Mouse (Mus musculus) stomach, embryonic 15.5 days (tissue): ENCODE results near the gene Gna12. TPM values are rescaled to one million over a fixed set of nuclear protein-coding genes. Genes with fewer than 3 reads are reported as not detected.

Experiments used
- ATAC-seq: fragments of 200-750 bp; cut with Nextera tagmentation; 2 replicates; pipeline ENCODE4 v1.8.0; 2017; ENCODE audit warnings: low read depth, moderate number of reproducible peaks, moderate TSS enrichment; ENCODE audit not compliant: insufficient read depth, low FRiP score
- H3K27ac ChIP-seq: fragments of 300-500 bp; sonication (generic); 2 replicates; pipeline ENCODE4 v1.5.1; 2015; ENCODE audit warnings: mild to moderate bottlenecking, inconsistent platforms
- H3K27me3 ChIP-seq: fragments of 300-500 bp; sonication (generic); replicated peaks from 2 replicates; pipeline ENCODE4 v1.6.1; 2015; ENCODE audit warnings: inconsistent platforms
- H3K36me3 ChIP-seq: fragments of 300-500 bp; sonication (generic); 2 replicates; pipeline ENCODE4 v1.6.1; 2015; ENCODE audit warnings: inconsistent platforms
- H3K4me1 ChIP-seq: fragments of 300-500 bp; sonication (generic); 2 replicates; pipeline ENCODE4 v1.6.1; 2015; ENCODE audit warnings: inconsistent platforms
- H3K4me2 ChIP-seq: fragments of 300-500 bp; sonication (generic); 2 replicates; pipeline ENCODE4 v1.6.1; 2015; ENCODE audit warnings: mild to moderate bottlenecking, inconsistent platforms
- H3K4me3 ChIP-seq: fragments of 300-500 bp; sonication (generic); replicated peaks from 2 replicates; pipeline ENCODE4 v1.5.1; 2015; ENCODE audit warnings: inconsistent platforms
- H3K9ac ChIP-seq: fragments of 300-500 bp; sonication (generic); 2 replicates; pipeline ENCODE4 v1.6.1; 2015; ENCODE audit warnings: inconsistent platforms
- H3K9me3 ChIP-seq: fragments of 300-500 bp; sonication (generic); 2 replicates; pipeline ENCODE4 v1.6.1; 2016; ENCODE audit warnings: inconsistent platforms
- WGBS: fragments of 180-500 bp; shearing (Covaris S2); methylation state at CpG from one replicate; pipeline ENCODE4 v1.1.7; 2015; 5-methylcytosine and 5-hydroxymethylcytosine counted together
- polyA plus RNA-seq: library from polyadenylated mRNA; unstranded; fragments of >200 nt; fragmentation: Nextera tagmentation; extraction: Ambion mirVana; gene quantifications from 2 replicates; pipeline ENCODE4 v1.2.1, GENCODE M21; 2015

Gna12 gene
- polyA plus RNA-seq, 1 experiment from 2014 or later = 49.5 TPM

- H3K9ac ChIP-seq = no peak overlapping the region
- ATAC-seq = no peak
- H3K27ac ChIP-seq = peak overlapping the region; percentile 84
- H3K4me2 ChIP-seq = no peak overlapping the region
- H3K4me3 ChIP-seq = no peak overlapping the region
- 42% methylated on average over 7 of the region's 7 CpGs for WGBS
- peaks cover 46% of the 10 kb centered on the region for H3K4me1 ChIP-seq
- H3K27me3 ChIP-seq = no peaks in the 10 kb centered on the region
- no peaks in the 10 kb centered on the region for H3K9me3 ChIP-seq
- H3K36me3 ChIP-seq = 0 out of 2 replicates have a peak, but pooled peaks cover 2% of the 10 kb centered on the region
Observed at GRCm38 (mm10) chr5:140772158-140772557, 58.1 kb downstream of the Gna12 start.

DNA sequence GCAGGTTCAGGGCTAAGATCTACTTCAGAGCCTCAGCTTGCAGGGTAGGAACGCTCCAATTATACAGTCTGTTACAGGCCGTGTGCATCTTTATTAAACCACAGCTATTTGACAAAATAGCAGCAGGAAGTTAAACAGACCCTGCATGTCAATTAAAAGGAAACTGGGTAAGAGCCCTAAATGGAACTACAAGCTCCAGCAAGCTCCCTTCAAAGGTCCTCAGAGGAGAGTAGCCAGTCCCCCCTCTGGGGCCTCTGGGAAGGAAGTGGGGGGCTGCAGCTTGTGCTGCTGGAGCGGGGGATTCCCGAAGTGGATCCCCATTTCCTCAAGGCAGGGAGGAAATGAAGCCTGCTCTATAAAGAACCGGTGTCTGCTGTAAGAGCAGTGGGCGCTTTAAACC is 58.6 kb downstream of the Gna12 start:
- 0 out of 2 replicates have a peak overlapping the region, but pooled peaks have one; percentile 14 for H3K4me2 ChIP-seq

DNA sequence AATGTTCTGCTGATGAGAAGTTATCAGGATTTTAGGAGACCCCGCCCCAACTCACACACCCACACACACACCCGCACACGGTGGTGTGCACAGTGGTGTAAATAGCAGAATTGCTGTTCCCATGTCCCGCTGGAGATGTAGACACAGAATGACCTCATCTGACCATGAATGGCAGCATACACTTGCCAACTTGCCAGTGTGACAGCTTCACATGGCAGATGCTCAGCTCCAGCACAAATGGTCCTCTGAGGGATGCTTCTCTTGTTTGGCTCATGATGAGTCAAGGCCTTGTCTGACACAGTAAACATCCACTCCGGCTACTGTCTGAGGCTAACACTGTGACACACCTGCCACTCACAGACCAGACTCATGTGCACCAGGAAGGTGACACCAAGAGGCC is 61.9 kb downstream of the Gna12 start:
- Histone ChIP-seq H3K27me3 (no peaks in the 10 kb centered on the region), H3K4me2 (no peak overlapping the region), H3K4me3 (no peak overlapping the region), H3K27ac (peak overlapping the region; percentile 94), H3K9me3 (no peaks in the 10 kb centered on the region), H3K4me1 (peaks cover 45% of the 10 kb centered on the region), H3K9ac (no peak overlapping the region), H3K36me3 (peaks cover 3% of the 10 kb centered on the region; the same call in 1 of the 2 replicates)
- no peak for ATAC-seq
- 59% methylated on average over 5 of the region's 5 CpGs for WGBS

More for the DNA sequence above, 58.6 kb downstream of the Gna12 start:
- Histone ChIP-seq H3K9me3 (no peaks in the 10 kb centered on the region), H3K27ac (peak overlapping the region; percentile 84), H3K4me1 (peaks cover 46% of the 10 kb centered on the region), H3K36me3 (0 out of 2 replicates have a peak, but pooled peaks cover 2% of the 10 kb centered on the region), H3K4me3 (no peak overlapping the region), H3K27me3 (no peaks in the 10 kb centered on the region), H3K9ac (no peak overlapping the region)
- 24% methylated on average over 6 of the region's 6 CpGs for WGBS
- no peak for ATAC-seq

DNA sequence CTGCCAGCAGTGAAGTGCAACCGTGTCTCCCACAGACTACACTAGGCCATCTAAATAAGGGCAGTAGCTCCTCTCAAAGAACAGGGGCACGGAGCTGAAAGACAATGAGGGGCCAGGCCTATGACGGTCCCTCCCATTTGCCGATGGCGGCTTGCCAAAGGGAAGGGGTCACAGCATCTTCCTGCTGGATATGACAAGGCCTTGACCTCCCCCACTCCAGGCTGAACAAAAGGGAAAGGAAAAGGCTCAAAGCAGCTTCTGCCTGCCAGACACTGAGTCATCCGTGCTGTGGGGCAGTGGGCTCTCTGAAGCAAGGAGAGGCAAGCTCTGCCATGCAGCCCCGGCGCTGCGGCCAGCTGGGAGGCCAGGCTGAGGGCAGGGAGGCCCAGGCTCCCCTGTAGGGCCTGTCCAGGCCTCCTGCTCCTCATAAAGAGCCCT is 62.5 kb downstream of the Gna12 start:
- Histone ChIP-seq H3K36me3 (peaks cover 3% of the 10 kb centered on the region; the same call in 1 of the 2 replicates), H3K27me3 (no peaks in the 10 kb centered on the region), H3K9me3 (no peaks in the 10 kb centered on the region), H3K9ac (no peak overlapping the region), H3K4me3 (no peak overlapping the region), H3K4me1 (peaks cover 41% of the 10 kb centered on the region), H3K4me2 (peak overlapping the region; percentile 19), H3K27ac (peak overlapping the region; percentile 94)
- 26% methylated on average over 9 of the region's 9 CpGs for WGBS
- ATAC-seq = peak; percentile 55

DNA sequence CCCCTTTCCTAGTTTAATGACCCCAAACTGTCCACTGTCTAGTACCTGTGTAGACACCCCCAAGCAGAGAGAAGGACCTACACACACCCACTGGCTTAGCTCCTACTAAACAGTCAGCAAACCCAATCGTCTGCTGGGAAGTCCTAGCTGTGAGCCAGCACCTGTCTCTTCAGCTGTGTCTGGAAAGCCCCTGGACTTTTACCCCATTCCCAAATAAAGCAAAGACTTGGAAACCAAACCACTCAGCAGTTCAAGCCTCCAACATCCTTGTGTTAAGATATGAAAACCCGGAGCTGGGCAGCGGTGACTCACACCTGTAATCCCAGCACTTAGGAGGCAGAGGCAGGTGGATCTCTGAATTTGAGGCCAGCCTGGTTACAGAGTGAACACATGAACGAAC is 63.7 kb downstream of the Gna12 start:
- ATAC-seq = no peak
- Histone ChIP-seq H3K9me3 (no peaks in the 10 kb centered on the region), H3K27me3 (no peaks in the 10 kb centered on the region), H3K27ac (0 out of 2 replicates have a peak overlapping the region, but pooled peaks have one; percentile 94), H3K4me1 (peaks cover 29% of the 10 kb centered on the region), H3K4me3 (no peak overlapping the region), H3K4me2 (no peak overlapping the region), H3K9ac (no peak overlapping the region), H3K36me3 (peaks cover 9% of the 10 kb centered on the region)
- 80% methylated on average over 4 of the region's 4 CpGs for WGBS

GRCm38 (mm10) chr5:140764921-140765613 is 65.2 kb downstream of the Gna12 start:
- H3K9ac ChIP-seq = no peak overlapping the region
- WGBS = 68% methylated on average over 6 of the region's 6 CpGs
- no peaks in the 10 kb centered on the region for H3K9me3 ChIP-seq
- H3K4me3 ChIP-seq = no peak overlapping the region
- H3K4me2 ChIP-seq = no peak overlapping the region
- H3K36me3 ChIP-seq = peaks cover 20% of the 10 kb centered on the region
- peak overlapping the region; percentile 57 for H3K27ac ChIP-seq
- no peaks in the 10 kb centered on the region for H3K27me3 ChIP-seq
- no peak for ATAC-seq
- H3K4me1 ChIP-seq = peaks cover 23% of the 10 kb centered on the region

- H3K9me3 ChIP-seq = no peaks in the 10 kb centered on the region
- peaks cover 5% of the 10 kb centered on the region for H3K4me1 ChIP-seq
- H3K27ac ChIP-seq = no peak overlapping the region
- no peak overlapping the region for H3K4me2 ChIP-seq
- no peak overlapping the region for H3K4me3 ChIP-seq
- ATAC-seq = no peak
- H3K9ac ChIP-seq = no peak overlapping the region
- H3K27me3 ChIP-seq = no peaks in the 10 kb centered on the region
- H3K36me3 ChIP-seq = peaks cover 34% of the 10 kb centered on the region
- WGBS = 81% methylated on average over 4 of the region's 4 CpGs
Observed at GRCm38 (mm10) chr5:140762540-140762939, 67.7 kb downstream of the Gna12 start.

DNA sequence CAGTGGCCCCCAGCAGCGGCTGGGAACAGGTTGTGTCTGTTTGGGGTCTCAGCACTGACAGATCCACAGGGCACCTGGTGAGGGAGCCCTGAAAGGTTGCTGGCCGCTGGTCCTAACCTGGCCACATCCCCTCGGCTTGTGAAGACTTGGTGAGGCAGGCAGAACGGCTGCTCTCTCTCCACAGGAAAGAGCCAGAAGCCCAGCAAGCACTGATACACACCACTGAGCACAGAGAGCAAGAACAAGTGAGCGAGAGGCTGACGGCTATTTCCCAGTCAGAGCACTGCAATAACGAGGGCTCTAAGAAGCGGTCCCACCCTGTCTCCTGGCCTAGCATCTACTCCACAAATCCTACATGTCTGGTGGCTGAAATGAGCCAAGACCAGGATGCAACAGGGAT is 71.4 kb downstream of the Gna12 start:
- H3K4me3 ChIP-seq = no peak overlapping the region
- peaks cover 9% of the 10 kb centered on the region; the same call in 1 of the 2 replicates for H3K4me1 ChIP-seq
- WGBS = 88% methylated on average over 8 of the region's 8 CpGs
- H3K4me2 ChIP-seq = no peak overlapping the region
- no peaks in the 10 kb centered on the region for H3K27me3 ChIP-seq
- peaks cover 31% of the 10 kb centered on the region for H3K36me3 ChIP-seq
- no peak for ATAC-seq
- no peak overlapping the region for H3K27ac ChIP-seq
- H3K9me3 ChIP-seq = no peaks in the 10 kb centered on the region
- H3K9ac ChIP-seq = no peak overlapping the region

GRCm38 (mm10) chr5:140753223-140753622 is 77.0 kb downstream of the Gna12 start:
- no peak overlapping the region for H3K27ac ChIP-seq
- H3K4me1 ChIP-seq = peaks cover 11% of the 10 kb centered on the region; the same call in 1 of the 2 replicates
- no peaks in the 10 kb centered on the region for H3K36me3 ChIP-seq
- H3K4me3 ChIP-seq = no peak overlapping the region
- H3K27me3 ChIP-seq = no peaks in the 10 kb centered on the region
- no peak for ATAC-seq
- no peak overlapping the region for H3K4me2 ChIP-seq
- 77% methylated on average over 5 of the region's 5 CpGs for WGBS
- no peak overlapping the region for H3K9ac ChIP-seq
- H3K9me3 ChIP-seq = no peaks in the 10 kb centered on the region; the same call in 1 of the 2 replicates

DNA sequence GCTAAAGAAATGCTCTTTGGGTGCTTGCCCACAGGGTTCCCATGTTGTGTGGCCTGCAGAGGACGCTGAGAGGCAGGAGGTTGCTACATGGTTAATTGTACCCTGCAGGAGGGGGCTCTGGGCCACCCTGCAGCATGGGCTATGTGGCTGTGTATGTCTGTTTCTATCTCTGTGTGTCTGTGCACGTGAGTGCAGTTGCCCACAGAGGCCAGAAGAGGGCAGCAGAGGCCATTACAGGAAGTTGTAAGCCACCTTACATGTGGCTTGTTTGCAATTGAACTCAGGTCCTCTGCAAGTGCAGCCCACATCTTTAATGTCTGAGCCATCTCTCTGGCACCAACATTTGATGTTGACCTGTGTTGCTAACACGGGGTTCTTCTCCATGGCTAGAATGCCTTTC is 77.6 kb downstream of the Gna12 start:
- H3K4me3 ChIP-seq = no peak overlapping the region
- H3K27me3 ChIP-seq = no peaks in the 10 kb centered on the region
- no peak for ATAC-seq
- no peak overlapping the region for H3K27ac ChIP-seq
- H3K36me3 ChIP-seq = no peaks in the 10 kb centered on the region
- H3K4me2 ChIP-seq = no peak overlapping the region
- H3K4me1 ChIP-seq = peaks cover 11% of the 10 kb centered on the region; the same call in 1 of the 2 replicates
- no peaks in the 10 kb centered on the region; the same call in 1 of the 2 replicates for H3K9me3 ChIP-seq
- 92% methylated on average over 3 of the region's 3 CpGs for WGBS
- no peak overlapping the region for H3K9ac ChIP-seq

DNA sequence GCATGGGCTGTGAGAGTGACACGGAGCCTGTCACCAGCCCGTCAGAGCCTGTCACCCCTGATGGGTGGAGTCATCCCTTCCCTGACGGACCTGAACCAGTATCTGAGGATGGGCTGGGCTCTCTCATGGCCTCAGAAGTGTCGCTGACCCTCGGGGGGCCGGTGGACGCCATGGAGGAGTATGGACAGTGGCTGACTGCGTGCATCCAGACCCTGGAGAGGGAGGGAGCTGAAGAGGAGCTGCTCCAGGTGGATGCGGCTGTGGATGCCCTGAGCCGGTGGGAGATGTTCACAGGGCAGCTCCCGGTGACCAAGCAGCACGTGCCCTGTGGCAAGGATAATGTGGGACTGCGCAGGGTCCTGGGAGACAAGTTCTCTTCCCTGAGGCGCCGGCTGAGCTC is 78.2 kb downstream of the Gna12 start:
- WGBS = 90% methylated on average over 15 of the region's 15 CpGs
- ATAC-seq = no peak
- Histone ChIP-seq H3K4me1 (peaks cover 11% of the 10 kb centered on the region; the same call in 1 of the 2 replicates), H3K27me3 (no peaks in the 10 kb centered on the region), H3K4me3 (no peak overlapping the region), H3K27ac (no peak overlapping the region), H3K36me3 (no peaks in the 10 kb centered on the region), H3K9me3 (no peaks in the 10 kb centered on the region; the same call in 1 of the 2 replicates), H3K9ac (no peak overlapping the region), H3K4me2 (no peak overlapping the region)

GRCm38 (mm10) chr5:140750925-140751324 is 79.3 kb downstream of the Gna12 start:
- no peak overlapping the region for H3K4me2 ChIP-seq

More at GRCm38 (mm10) chr5:140750925-140751324, 79.3 kb downstream of the Gna12 start:
- H3K4me1 ChIP-seq = peaks cover 5% of the 10 kb centered on the region; the same call in 1 of the 2 replicates
- no peaks in the 10 kb centered on the region; the same call in 1 of the 2 replicates for H3K9me3 ChIP-seq
- no peak overlapping the region for H3K9ac ChIP-seq
- H3K27ac ChIP-seq = no peak overlapping the region
- ATAC-seq = no peak
- no peaks in the 10 kb centered on the region for H3K36me3 ChIP-seq
- no peaks in the 10 kb centered on the region for H3K27me3 ChIP-seq
- H3K4me3 ChIP-seq = no peak overlapping the region
- WGBS = 3% methylated on average over 1 of the region's 2 CpGs
